Mouse (Mus musculus) adrenal gland (tissue): ENCODE data around the gene Ahrr.

Experiments used
- intact Hi-C: fragments of 180-260 bp; cut with DNase I; formaldehyde crosslinking; loops from one replicate; pipeline ENCODE4 v1.15.1; 2025
- long read RNA-seq, 2 experiments: library from polyadenylated mRNA; unstranded; transcript quantifications; one replicate each; pipeline ENCODE4 v2.0.0; 2020; ENCODE audit warnings: borderline replicate concordance in 1 of 2; ENCODE audit not compliant: insufficient replicate concordance in 1 of 2

Gene Ahrr
- long read RNA-seq, experiment 1, partial matches to known transcripts, result 0 of 1 reads
- long read RNA-seq, experiment 1, other reads (novel, unspliced or antisense), result 1 of 1 reads
- long read RNA-seq, experiment 2, partial matches to known transcripts, result 0 of 2 reads
- long read RNA-seq, experiment 2, other reads (novel, unspliced or antisense), result 2 of 2 reads

DNA sequence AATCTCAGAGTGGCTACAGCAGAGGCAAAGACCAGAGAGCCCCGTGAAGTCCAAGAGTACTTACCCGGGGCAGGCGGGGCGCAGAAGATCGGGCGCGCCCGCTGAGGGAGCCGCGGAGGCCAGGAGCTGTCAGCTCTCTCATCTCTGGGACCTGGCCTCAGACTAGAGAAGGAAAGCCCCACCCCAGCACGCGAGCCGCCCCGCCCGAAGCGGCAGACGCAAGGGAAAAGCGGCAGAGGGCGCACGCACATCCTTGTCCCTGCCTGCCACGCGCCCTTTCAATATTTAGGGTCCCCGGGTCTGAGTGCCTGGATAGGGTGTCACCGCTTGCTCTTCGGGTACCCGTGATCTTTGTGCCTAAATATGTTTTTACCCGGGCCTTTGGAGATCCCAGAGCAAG is at the start of gene Ahrr:
Gene Ahrr, minus strand, starts transcription at position 165 of the 400 bp plus-strand sequence.
- intact Hi-C loops, result no loop called here

GRCm38 (mm10) chr13:74341036-74341435 is 48.9 kb upstream of the Ahrr start:
- intact Hi-C loops, result loop anchor here (10.0 kb wide), 1 partner anchor 154 kb away; the partner anchor contains the start of gene Zfp825

DNA sequence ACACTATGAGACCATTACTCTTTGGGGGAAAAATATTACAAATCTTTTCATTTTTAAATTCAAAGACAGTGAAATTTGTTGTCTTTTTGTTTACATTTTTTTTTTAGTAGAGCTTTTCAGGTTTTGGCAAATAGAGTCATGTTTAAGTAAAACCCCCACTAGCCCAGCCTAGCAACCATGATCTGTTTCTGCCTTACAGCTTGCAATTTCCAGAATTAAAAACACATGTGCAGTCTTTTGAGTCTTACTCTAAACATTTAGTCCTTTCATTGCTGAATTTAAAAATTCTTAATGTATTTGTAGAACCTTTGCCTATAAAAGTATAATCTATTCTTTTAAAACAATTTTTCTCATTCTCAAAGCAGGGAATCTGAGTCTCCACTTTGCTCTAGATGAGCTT is 37.2 kb upstream of the Ahrr start:
- intact Hi-C loops, result no loop called here

- intact Hi-C loops, result no loop called here
Measured at GRCm38 (mm10) chr13:74317170-74317849, 25.2 kb upstream of the Ahrr start, which contains the start of gene Pdcd6. TSS of gene Pdcd6 (minus strand) at chr13:74317580.

DNA sequence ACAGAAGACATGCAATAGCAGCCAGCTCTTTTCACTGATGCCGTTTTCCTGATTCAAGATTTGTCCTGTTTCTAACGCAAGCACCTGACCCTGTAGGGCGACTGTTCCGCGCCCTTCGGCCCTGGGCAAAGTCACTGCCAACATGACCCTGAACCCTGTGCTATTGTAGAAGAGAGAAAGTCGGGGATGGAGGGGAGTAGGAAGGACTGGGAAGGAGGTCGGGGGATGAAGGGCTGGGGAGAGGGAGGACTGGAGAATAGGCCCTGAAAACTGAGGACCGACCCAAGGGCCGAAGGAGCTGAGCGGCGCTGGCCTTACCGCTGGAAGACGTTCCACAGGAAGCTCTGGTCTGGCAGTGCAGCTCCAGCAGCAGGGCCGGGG is 24.6 kb upstream of the Ahrr start:
- intact Hi-C loops, result no loop called here

- intact Hi-C loops, result no loop called here
Measured at GRCm38 (mm10) chr13:74316386-74316785, 24.3 kb upstream of the Ahrr start.

GRCm38 (mm10) chr13:74314616-74315015 is 22.5 kb upstream of the Ahrr start:
- intact Hi-C loops, result no loop called here

- intact Hi-C loops, result no loop called here
Measured at GRCm38 (mm10) chr13:74305780-74306179, 13.6 kb upstream of the Ahrr start.

GRCm38 (mm10) chr13:74305380-74305779 is 13.2 kb upstream of the Ahrr start:
- intact Hi-C loops, result no loop called here

- intact Hi-C loops, result no loop called here
Measured at GRCm38 (mm10) chr13:74302050-74303037, 10.2 kb upstream of the Ahrr start.

- intact Hi-C loops, result loop anchor here (2.0 kb wide), 2 partner anchors 109 to 205 kb away; no protein-coding TSS in a partner anchor
Measured at GRCm38 (mm10) chr13:74301607-74301984, 9.5 kb upstream of the Ahrr start.

- intact Hi-C loops, result loop anchor here (2.0 kb wide), 2 partner anchors 108 to 204 kb away; no protein-coding TSS in a partner anchor
Measured at GRCm38 (mm10) chr13:74300925-74301606, 8.9 kb upstream of the Ahrr start.

DNA sequence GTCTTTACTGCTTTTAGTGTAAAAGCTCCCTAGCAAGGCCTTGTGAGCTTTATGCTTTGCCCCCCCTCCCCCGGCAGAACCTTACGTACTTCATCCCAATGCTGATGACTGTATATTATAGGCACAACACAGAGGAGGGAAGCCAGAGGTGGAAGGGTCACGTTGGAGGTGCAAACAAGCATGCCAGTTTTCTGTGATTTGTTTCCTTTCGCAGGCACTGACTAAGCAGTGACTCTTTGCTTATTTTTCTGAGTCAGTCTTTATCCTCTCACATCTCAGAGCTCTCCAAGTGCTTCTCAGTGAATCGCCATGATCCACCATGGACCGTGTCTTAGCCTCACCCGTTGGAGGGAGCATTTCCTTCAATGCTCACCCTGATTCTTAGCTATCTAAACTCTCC is 4.2 kb upstream of the Ahrr start:
- intact Hi-C loops, result loop anchor here (5.0 kb wide), 1 partner anchor 324 kb away; no protein-coding TSS in a partner anchor

DNA sequence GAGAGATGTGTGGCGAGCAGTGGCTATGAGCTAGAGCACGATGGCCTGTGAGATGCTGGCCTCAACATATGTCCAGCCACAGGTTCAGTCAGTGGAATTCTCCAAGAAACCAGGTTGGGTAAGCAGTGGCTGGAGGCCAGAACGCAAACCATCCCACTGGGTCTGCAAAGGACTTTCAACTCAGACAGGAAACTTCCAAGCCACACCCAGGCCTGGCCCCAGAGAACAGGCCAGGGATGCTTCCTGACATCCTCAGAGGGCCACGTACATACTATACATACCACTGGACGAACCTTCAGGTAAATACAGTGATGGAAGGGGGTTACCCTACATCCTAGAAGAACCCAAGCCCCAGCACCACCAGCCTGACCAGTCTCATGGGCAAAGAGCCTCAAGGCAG is 2.5 kb downstream of the Ahrr start:
- intact Hi-C loops, result no loop called here

- intact Hi-C loops, result no loop called here
Measured at GRCm38 (mm10) chr13:74282299-74282698, 9.8 kb downstream of the Ahrr start.

DNA sequence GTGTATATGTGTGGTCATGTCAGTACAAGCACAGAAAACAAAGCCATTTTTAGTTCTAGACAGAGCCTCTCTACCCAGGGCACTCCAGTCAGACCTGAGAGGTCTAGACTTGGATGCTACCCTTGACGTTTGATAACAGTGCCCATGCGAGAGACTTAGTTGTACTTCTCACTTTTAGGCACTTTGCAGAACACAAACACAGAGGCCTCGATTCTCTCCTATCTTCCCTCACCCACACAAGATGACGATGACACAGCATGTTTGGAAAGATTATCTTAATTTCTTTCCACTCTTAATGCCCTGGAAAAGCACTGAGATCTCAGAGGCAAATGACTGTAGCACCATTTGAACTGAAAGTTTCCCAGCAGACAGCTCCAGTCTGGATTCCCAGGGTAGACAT is 16.4 kb downstream of the Ahrr start:
- intact Hi-C loops, result no loop called here

- intact Hi-C loops, result no loop called here
Measured at GRCm38 (mm10) chr13:74260231-74260992, 31.7 kb downstream of the Ahrr start.

- intact Hi-C loops, result loop anchor here (5.0 kb wide), 1 partner anchor 47 kb away; no protein-coding TSS in a partner anchor
Measured at GRCm38 (mm10) chr13:74259460-74260230, 32.5 kb downstream of the Ahrr start.

DNA sequence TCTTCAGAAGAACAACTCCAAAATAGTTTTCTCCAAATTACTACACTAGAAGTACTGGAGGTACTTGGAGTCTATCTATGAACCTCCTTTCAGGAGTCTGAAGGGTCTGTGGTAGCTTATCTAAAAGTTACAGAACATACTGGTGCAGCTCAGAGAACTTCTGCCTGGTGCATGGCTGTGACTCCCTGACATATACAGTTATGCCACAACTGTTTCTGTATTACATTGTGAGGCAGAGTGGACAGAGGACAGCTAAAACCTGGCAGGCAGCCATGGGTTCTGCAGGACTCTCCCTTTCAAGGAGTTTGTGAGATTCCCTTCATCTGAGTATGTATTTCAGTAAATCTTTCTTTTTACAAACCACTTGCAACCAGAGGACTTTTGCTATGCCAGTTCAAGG is 45.6 kb downstream of the Ahrr start:
- intact Hi-C loops, result no loop called here

DNA sequence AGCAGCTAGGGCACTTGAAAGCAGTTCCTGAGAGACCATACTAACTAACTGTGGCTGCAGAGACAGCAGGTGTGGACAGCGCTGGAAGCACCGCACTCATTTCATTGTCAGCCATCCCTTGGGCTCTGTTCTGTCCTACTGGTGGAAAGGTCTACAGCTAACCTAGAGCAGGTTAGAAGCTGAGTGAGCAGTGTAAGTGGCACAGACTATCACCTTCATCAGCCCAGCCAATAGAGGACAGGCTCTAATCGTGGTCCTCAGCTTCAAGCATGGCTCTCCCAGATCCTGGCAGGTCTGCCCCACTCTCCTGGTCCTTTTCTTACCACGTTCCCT is 46.3 kb downstream of the Ahrr start:
- intact Hi-C loops, result no loop called here
